13 mouse cellular contexts compared by ENCODE assay signal in the genomic region with DNA sequence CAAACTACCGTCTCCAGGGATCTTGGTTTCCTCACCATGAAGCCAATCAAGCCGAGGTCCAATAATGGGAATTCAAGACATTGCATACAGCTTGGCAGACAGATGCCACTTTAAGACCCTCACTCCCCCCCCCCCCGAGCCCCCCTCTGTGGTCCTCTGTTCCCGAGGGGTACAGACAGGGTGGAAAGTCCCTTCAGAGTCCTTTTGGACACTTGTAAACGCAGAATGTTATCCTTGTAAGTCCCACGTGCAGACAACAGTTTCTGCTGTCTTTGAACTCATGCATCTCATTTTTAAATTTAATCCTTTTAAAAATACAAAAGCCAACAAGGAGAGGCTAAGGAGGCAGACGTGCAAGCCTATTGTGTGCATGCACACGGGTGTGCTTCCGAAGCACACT. TPM values are rescaled to one million over a fixed set of nuclear protein-coding genes. Genes with fewer than 3 reads are reported as not detected.
DNase-seq lines count a peak whose midpoint lies in the region; ATAC-seq and TF ChIP-seq lines count a peak whose summit lies in the region.
"Had no signal": no experiment of that assay in that cellular context is flagged by ENCODE, and none has a peak within 500 bp of the region (broad histone marks: within the 10 kb centered on the region; RNA-seq: fewer than 3 reads in every experiment).

No protein-coding gene starts in this region.

- no peaks in the 10 kb centered on the region for H3K36me3 ChIP-seq in lung, embryonic 14.5 days (ENCODE audit: insufficient read depth)
- no peaks in the 10 kb centered on the region for H3K36me3 ChIP-seq in embryonic facial prominence, embryonic 14.5 days (ENCODE audit: control insufficient read depth, insufficient read depth, low read length)
- H3K36me3 ChIP-seq in forebrain, embryonic 16.5 days (ENCODE audit: control insufficient read depth, insufficient read depth) = no peaks in the 10 kb centered on the region
- H3K36me3 ChIP-seq in midbrain, embryonic 13.5 days = no peaks in the 10 kb centered on the region

- WGBS in lung, embryonic 14.5 days = 46% methylated on average over 9 of the region's 9 CpGs
- WGBS in embryonic facial prominence, embryonic 14.5 days = 41% methylated on average over 8 of the region's 9 CpGs
- WGBS in forebrain, embryonic 16.5 days = 21% methylated on average over 9 of the region's 9 CpGs
- 9% methylated on average over 9 of the region's 9 CpGs for WGBS in midbrain, embryonic 13.5 days

- ATAC-seq in lung, embryonic 14.5 days (ENCODE audit: insufficient read depth) = no peak
- ATAC-seq in embryonic facial prominence, embryonic 14.5 days (ENCODE audit: low read depth) = no peak
- no peak for ATAC-seq in forebrain, embryonic 16.5 days
- no peak for ATAC-seq in midbrain, embryonic 13.5 days
- ATAC-seq: liver, postnatal 0 days had no signal

- peaks cover 11% of the 10 kb centered on the region; the same call in 1 of the 2 replicates for H3K4me1 ChIP-seq in lung, embryonic 14.5 days (ENCODE audit: insufficient read depth)
- peaks cover 11% of the 10 kb centered on the region; the same call in 1 of the 2 replicates for H3K4me1 ChIP-seq in embryonic facial prominence, embryonic 14.5 days (ENCODE audit: control insufficient read depth, insufficient read depth, low read length)
- H3K4me1 ChIP-seq in forebrain, embryonic 16.5 days (replicated peaks; ENCODE audit: control insufficient read depth, insufficient read depth, low read length) = peaks cover 30% of the 10 kb centered on the region
- peaks cover 24% of the 10 kb centered on the region for H3K4me1 ChIP-seq in midbrain, embryonic 13.5 days (replicated peaks)

- H3K27me3 ChIP-seq in lung, embryonic 14.5 days (ENCODE audit: insufficient read depth, low read length) = peaks cover 38% of the 10 kb centered on the region
- H3K27me3 ChIP-seq in embryonic facial prominence, embryonic 14.5 days (replicated peaks; ENCODE audit: control insufficient read depth, insufficient read depth, low read length) = peaks cover 56% of the 10 kb centered on the region
- H3K27me3 ChIP-seq in forebrain, embryonic 16.5 days (replicated peaks; ENCODE audit: control insufficient read depth, insufficient read depth, low read length) = peaks cover 33% of the 10 kb centered on the region
- peaks cover 93% of the 10 kb centered on the region for H3K27me3 ChIP-seq in midbrain, embryonic 13.5 days

- no peak for TF ChIP-seq CTCF in lung, embryonic 14.5 days (IDR thresholded peaks at IDR 0.05; ENCODE audit: low read depth)

- H3K4me2 ChIP-seq in lung, embryonic 14.5 days = peak overlapping the region; percentile 89
- peak overlapping the region; percentile 98 for H3K4me2 ChIP-seq in embryonic facial prominence, embryonic 14.5 days (ENCODE audit: low read depth, low read length)
- H3K4me2 ChIP-seq in forebrain, embryonic 16.5 days (ENCODE audit: low read length) = peak overlapping the region; percentile 78
- H3K4me2 ChIP-seq in midbrain, embryonic 13.5 days (replicated peaks) = peak overlapping the region; percentile 87

- H3K4me3 ChIP-seq in lung, embryonic 14.5 days (ENCODE audit: low read depth, low read length) = no peak overlapping the region; the same call in 1 of the 2 replicates
- H3K4me3 ChIP-seq in embryonic facial prominence, embryonic 14.5 days (ENCODE audit: low read depth, low read length) = peak overlapping the region; percentile 50; the same call in 1 of the 2 replicates
- H3K4me3 ChIP-seq in forebrain, embryonic 16.5 days (replicated peaks; ENCODE audit: low read length) = no peak overlapping the region
- H3K4me3 ChIP-seq in midbrain, embryonic 13.5 days (replicated peaks) = no peak overlapping the region

- H3K9ac ChIP-seq in lung, embryonic 14.5 days = no peak overlapping the region
- H3K9ac ChIP-seq in embryonic facial prominence, embryonic 14.5 days (ENCODE audit: low read depth, low read length) = 0 out of 2 replicates have a peak overlapping the region, but pooled peaks have one; percentile 66
- no peak overlapping the region for H3K9ac ChIP-seq in forebrain, embryonic 16.5 days (replicated peaks; ENCODE audit: low read depth, low read length)
- H3K9ac ChIP-seq in midbrain, embryonic 13.5 days (replicated peaks) = no peak overlapping the region
- H3K9ac ChIP-seq: liver, postnatal 0 days had no signal

- H3K9me3 ChIP-seq in lung, embryonic 14.5 days (ENCODE audit: low read depth, low read length) = no peaks in the 10 kb centered on the region
- no peaks in the 10 kb centered on the region for H3K9me3 ChIP-seq in embryonic facial prominence, embryonic 14.5 days (ENCODE audit: control insufficient read depth, low read length)
- no peaks in the 10 kb centered on the region for H3K9me3 ChIP-seq in forebrain, embryonic 16.5 days (ENCODE audit: control insufficient read depth, low read length)
- no peaks in the 10 kb centered on the region for H3K9me3 ChIP-seq in midbrain, embryonic 13.5 days

- DNase-seq in lung, embryonic 14.5 days = no peak
- no peak for DNase-seq in lung, postnatal 4 days
- DNase-seq in embryonic facial prominence, embryonic 14.5 days (ENCODE audit: low spot score) = no peak
- DNase-seq in adrenal gland, postnatal 25 days = no peak
- no peak for DNase-seq in embryo, embryonic 9.5 days (ENCODE audit: extremely low spot score)
- DNase-seq: adrenal gland, adult 2 months; kidney, adult 8-10 months; liver, postnatal 0 days; thymus, postnatal 36 days had no signal

- H3K27ac ChIP-seq in lung, embryonic 14.5 days (ENCODE audit: low read depth) = no peak overlapping the region
- no peak overlapping the region for H3K27ac ChIP-seq in embryonic facial prominence, embryonic 14.5 days (replicated peaks; ENCODE audit: low read depth, low read length)
- no peak overlapping the region for H3K27ac ChIP-seq in forebrain, embryonic 16.5 days (ENCODE audit: low read length)
- no peak overlapping the region for H3K27ac ChIP-seq in midbrain, embryonic 13.5 days

RNA-seq across cellular contexts. Expression of a gene that starts 41.5 kb away (rescaled TPM):
- 0.04 TPM in 1 of 2 replicates, not detected in the other for polyA plus RNA-seq in lung, embryonic 14.5 days (2014; fragmentation: Nextera tagmentation; extraction: Ambion mirVana)
- 3.3 and 3.6 TPM in 2 replicates for polyA plus RNA-seq in embryonic facial prominence, embryonic 14.5 days (2014; fragmentation: Nextera tagmentation; extraction: Ambion mirVana)
- polyA plus RNA-seq in forebrain, embryonic 16.5 days (2015; fragmentation: Nextera tagmentation; extraction: Ambion mirVana) = 0.06 TPM in 1 of 2 replicates, not detected in the other
- 0.24 and 0.44 TPM in 2 replicates for polyA plus RNA-seq in midbrain, embryonic 13.5 days (2015; fragmentation: Nextera tagmentation; extraction: Ambion mirVana)
- not detected in 2 replicates for total RNA-seq in adrenal gland, postnatal 25 days (2021)
- total RNA-seq: adrenal gland, adult 2 months; left cerebral cortex, postnatal 25 days; megakaryocyte-erythroid progenitor cell, adult 5-6 weeks had no signal
- polyA plus RNA-seq: adrenal gland, adult 2 months; liver, postnatal 0 days had no signal
